ENCODE assay signal across 24 mouse cellular contexts in genomic region chr8:41970536-41970935, GRCm38 (mm10).
DNase-seq lines count a peak whose midpoint lies in the region; ATAC-seq lines count a peak whose summit lies in the region.
"Had no signal": no experiment of that assay in that cellular context is flagged by ENCODE, and none has a peak within 500 bp of the region (broad histone marks: within the 10 kb centered on the region; RNA-seq: fewer than 3 reads in every experiment).

No protein-coding gene starts in this region.

- no peak overlapping the region for H3K27ac ChIP-seq in forebrain, embryonic 14.5 days (ENCODE audit: low read depth, low read length)
- no peak overlapping the region for H3K27ac ChIP-seq in forebrain, embryonic 15.5 days (replicated peaks)
- H3K27ac ChIP-seq in midbrain, embryonic 16.5 days (ENCODE audit: low read length): no peak overlapping the region
- H3K27ac ChIP-seq: embryonic facial prominence, embryonic 12.5 days; embryonic facial prominence, embryonic 15.5 days; forebrain, embryonic 10.5 days; forebrain, embryonic 12.5 days had no signal

- no peaks in the 10 kb centered on the region for H3K4me1 ChIP-seq in forebrain, embryonic 14.5 days (ENCODE audit: control insufficient read depth, insufficient read depth, low read length)
- H3K4me1 ChIP-seq in forebrain, embryonic 15.5 days: no peaks in the 10 kb centered on the region
- no peaks in the 10 kb centered on the region for H3K4me1 ChIP-seq in midbrain, embryonic 16.5 days (ENCODE audit: control insufficient read depth, insufficient read depth, low read length)
- H3K4me1 ChIP-seq: embryonic facial prominence, embryonic 12.5 days; embryonic facial prominence, embryonic 15.5 days; forebrain, embryonic 10.5 days; forebrain, embryonic 12.5 days had no signal

- H3K36me3 ChIP-seq in forebrain, embryonic 14.5 days (ENCODE audit: control insufficient read depth, insufficient read depth, low read length): no peaks in the 10 kb centered on the region
- H3K36me3 ChIP-seq in forebrain, embryonic 15.5 days: no peaks in the 10 kb centered on the region
- no peaks in the 10 kb centered on the region for H3K36me3 ChIP-seq in midbrain, embryonic 16.5 days (ENCODE audit: control insufficient read depth, insufficient read depth, low read length)
- H3K36me3 ChIP-seq: embryonic facial prominence, embryonic 12.5 days; embryonic facial prominence, embryonic 15.5 days; forebrain, embryonic 10.5 days; forebrain, embryonic 12.5 days had no signal

- 43% methylated on average over 3 of the region's 3 CpGs for WGBS in forebrain, embryonic 14.5 days
- 33% methylated on average over 3 of the region's 3 CpGs for WGBS in forebrain, embryonic 15.5 days
- WGBS in midbrain, embryonic 16.5 days: 71% methylated on average over 3 of the region's 3 CpGs

- no peaks in the 10 kb centered on the region for H3K27me3 ChIP-seq in forebrain, embryonic 14.5 days (replicated peaks; ENCODE audit: control insufficient read depth, insufficient read depth, low read length)
- no peaks in the 10 kb centered on the region for H3K27me3 ChIP-seq in forebrain, embryonic 15.5 days
- no peaks in the 10 kb centered on the region for H3K27me3 ChIP-seq in midbrain, embryonic 16.5 days (ENCODE audit: control insufficient read depth, insufficient read depth, low read depth, low read length)
- H3K27me3 ChIP-seq: embryonic facial prominence, embryonic 12.5 days; embryonic facial prominence, embryonic 15.5 days; forebrain, embryonic 12.5 days; Patski had no signal

- ATAC-seq in forebrain, embryonic 14.5 days: 0 out of 2 replicates have a peak, but pooled peaks have one; percentile 32
- no peak for ATAC-seq in forebrain, embryonic 15.5 days (replicated peaks)
- ATAC-seq in midbrain, embryonic 16.5 days: no peak
- ATAC-seq: activated CD4-positive, CD25-positive, alpha-beta regulatory T cell, adult 4 months; forebrain, embryonic 16.5 days; Patski had no signal

- no peak overlapping the region for H3K9ac ChIP-seq in forebrain, embryonic 14.5 days (ENCODE audit: low read length)
- H3K9ac ChIP-seq in forebrain, embryonic 15.5 days (replicated peaks): no peak overlapping the region
- H3K9ac ChIP-seq in midbrain, embryonic 16.5 days (ENCODE audit: low read depth, low read length): no peak overlapping the region
- H3K9ac ChIP-seq: embryonic facial prominence, embryonic 12.5 days; embryonic facial prominence, embryonic 15.5 days; forebrain, embryonic 12.5 days had no signal

- H3K4me2 ChIP-seq in forebrain, embryonic 14.5 days (ENCODE audit: low read length): no peak overlapping the region
- H3K4me2 ChIP-seq in forebrain, embryonic 15.5 days (replicated peaks): no peak overlapping the region
- no peak overlapping the region for H3K4me2 ChIP-seq in midbrain, embryonic 16.5 days (ENCODE audit: low read length)
- H3K4me2 ChIP-seq: embryonic facial prominence, embryonic 12.5 days; embryonic facial prominence, embryonic 15.5 days; forebrain, embryonic 12.5 days had no signal

- H3K4me3 ChIP-seq in forebrain, embryonic 14.5 days (ENCODE audit: low read depth, low read length): no peak overlapping the region
- no peak overlapping the region for H3K4me3 ChIP-seq in forebrain, embryonic 15.5 days
- H3K4me3 ChIP-seq in midbrain, embryonic 16.5 days (ENCODE audit: low read depth, low read length): no peak overlapping the region
- H3K4me3 ChIP-seq: embryonic facial prominence, embryonic 12.5 days; embryonic facial prominence, embryonic 15.5 days; erythroblast, embryonic 14.5 days; forebrain, embryonic 10.5 days; forebrain, embryonic 12.5 days had no signal

- DNase-seq in forebrain, embryonic 14.5 days (ENCODE audit: low spot score): peak; percentile 42
- peak; percentile 7 for DNase-seq in retina, postnatal 1 day
- no peak for DNase-seq in retina, embryonic 14.5 days (ENCODE audit: low spot score)
- peak; percentile 10 for DNase-seq in brain, adult 2 months (ENCODE audit: low read depth, low spot score)
- DNase-seq in gastrocnemius, adult 8-10 months (ENCODE audit: low spot score in 2 of 2): no peak
- DNase-seq: adrenal gland, adult 8-10 months; adrenal gland, postnatal 25 days; cerebellum, adult 11 months; cerebellum, adult 18-20 months; cerebellum, adult 8-10 months; cerebellum, adult 9-11 months; cerebellum, postnatal 14 days; cerebellum, postnatal 36 days; embryo, embryonic 11 days had no signal

- no peaks in the 10 kb centered on the region for H3K9me3 ChIP-seq in forebrain, embryonic 14.5 days (replicated peaks; ENCODE audit: control insufficient read depth, low read length)
- H3K9me3 ChIP-seq in forebrain, embryonic 15.5 days: no peaks in the 10 kb centered on the region
- no peaks in the 10 kb centered on the region for H3K9me3 ChIP-seq in midbrain, embryonic 16.5 days (replicated peaks; ENCODE audit: control insufficient read depth, low read length, poor library complexity, severe bottlenecking)
- H3K9me3 ChIP-seq: embryonic facial prominence, embryonic 12.5 days; embryonic facial prominence, embryonic 15.5 days; forebrain, embryonic 10.5 days; forebrain, embryonic 12.5 days had no signal

Comparison
In these comparisons a context has a peak if more than half of its experiments do, and no peak if none do; other contexts are left out.
1. DNase-seq: peak in forebrain, embryonic 14.5 days (single experiment), retina, postnatal 1 day (single experiment) and brain, adult 2 months (single experiment); none in retina, embryonic 14.5 days (single experiment) and gastrocnemius, adult 8-10 months (0 of 2).